Comparison of ENCODE assay signal across 8 mouse cellular contexts in the genomic region with DNA sequence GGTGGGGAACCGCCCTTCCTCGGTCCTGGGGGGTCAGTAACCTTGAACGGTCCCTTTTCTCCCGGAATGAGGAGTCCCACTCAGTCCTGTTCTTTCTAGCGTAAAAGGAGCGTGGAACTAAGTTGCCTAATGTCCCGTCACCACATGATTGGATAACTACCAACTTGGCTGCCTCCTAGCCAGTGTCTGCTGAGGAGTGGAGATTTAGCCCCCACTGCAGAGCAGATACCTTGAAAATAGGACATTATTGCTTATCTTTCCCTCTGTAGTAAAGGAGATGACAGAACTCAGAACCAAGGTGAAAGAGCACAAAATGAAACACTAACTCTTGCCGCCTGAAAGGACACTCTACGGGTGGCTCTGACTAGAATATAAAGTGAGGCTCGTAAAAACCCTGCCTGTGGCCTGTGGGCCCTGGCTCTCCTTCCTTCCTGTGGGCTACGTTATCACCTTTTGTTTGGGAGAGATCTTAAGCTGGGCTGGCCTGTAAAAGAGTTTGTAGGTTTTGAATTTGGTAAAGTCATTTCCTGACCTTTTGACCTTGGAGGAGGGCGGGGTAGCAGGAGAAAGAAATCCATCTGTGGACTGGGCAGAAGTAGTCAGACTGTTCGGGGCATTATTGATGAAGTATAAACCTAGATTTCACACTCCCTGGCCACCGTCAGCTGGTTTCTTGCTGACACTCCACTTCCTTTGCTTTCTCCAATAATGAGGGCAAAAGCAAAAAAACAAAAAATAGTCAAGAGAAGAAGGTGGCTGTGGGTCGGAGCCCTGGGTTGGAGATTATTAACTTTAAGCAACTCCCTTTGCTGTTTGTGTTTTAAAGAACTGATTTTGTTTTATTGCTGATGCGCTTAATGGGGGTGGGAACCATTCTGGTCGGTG.
DNase-seq lines count a peak whose midpoint lies in the region; ATAC-seq lines count a peak whose summit lies in the region.

No protein-coding gene starts in this region.

- DNase-seq in adrenal gland, adult (ENCODE audit: inconsistent age in 2 of 2, low spot score in 1 of 2), result peak; percentile 37 to 78
- DNase-seq in adrenal gland, postnatal 4 days (ENCODE audit: low spot score in 2 of 2), result no peak
- DNase-seq in CD4-positive helper T cell, adult 2 months (ENCODE audit: low read depth, low spot score), result peak; percentile 57
- DNase-seq in embryonic facial prominence, embryonic 14.5 days (ENCODE audit: low spot score), result no peak
- DNase-seq in frontal cortex, postnatal 10 days (ENCODE audit: low spot score in 2 of 2), result no peak
- no peak for DNase-seq in layer of hippocampus, adult 9-11 months

- H3K4me2 ChIP-seq in embryonic facial prominence, embryonic 14.5 days (ENCODE audit: low read depth, low read length), result no peak overlapping the region
- H3K4me2 ChIP-seq in intestine, embryonic 16.5 days (ENCODE audit: low read depth, low read length), result peak overlapping the region; percentile 23; the same call in 1 of the 2 replicates

- H3K9ac ChIP-seq in embryonic facial prominence, embryonic 14.5 days (ENCODE audit: low read depth, low read length), result no peak overlapping the region
- H3K9ac ChIP-seq in intestine, embryonic 16.5 days (ENCODE audit: low read depth, low read length), result peak overlapping the region; percentile 41

- ATAC-seq in embryonic facial prominence, embryonic 14.5 days (ENCODE audit: low read depth), result 0 out of 2 replicates have a peak, but pooled peaks have one; percentile 23
- ATAC-seq in intestine, embryonic 16.5 days, result no peak
- ATAC-seq in megakaryocyte-erythroid progenitor cell, adult 5-6 weeks (replicated peaks; ENCODE audit: low FRiP score, low TSS enrichment, poor library complexity, severe bottlenecking), result peak; percentile 60

- no peak overlapping the region for H3K4me3 ChIP-seq in embryonic facial prominence, embryonic 14.5 days (ENCODE audit: low read depth, low read length)
- no peak overlapping the region for H3K4me3 ChIP-seq in intestine, embryonic 16.5 days (ENCODE audit: low read length)

- no peaks in the 10 kb centered on the region for H3K9me3 ChIP-seq in embryonic facial prominence, embryonic 14.5 days (ENCODE audit: control insufficient read depth, low read length)
- no peaks in the 10 kb centered on the region for H3K9me3 ChIP-seq in intestine, embryonic 16.5 days (ENCODE audit: control insufficient read depth, low read length)

- peaks cover 50% of the 10 kb centered on the region for H3K4me1 ChIP-seq in embryonic facial prominence, embryonic 14.5 days (ENCODE audit: control insufficient read depth, insufficient read depth, low read length)
- H3K4me1 ChIP-seq in intestine, embryonic 16.5 days (ENCODE audit: control insufficient read depth, insufficient read depth, low read length), result peaks cover 76% of the 10 kb centered on the region

- no peak overlapping the region; the same call in 1 of the 2 replicates for H3K27ac ChIP-seq in embryonic facial prominence, embryonic 14.5 days (replicated peaks; ENCODE audit: low read depth, low read length)
- H3K27ac ChIP-seq in intestine, embryonic 16.5 days (ENCODE audit: low read length), result peak overlapping the region; percentile 80

- H3K36me3 ChIP-seq in embryonic facial prominence, embryonic 14.5 days (ENCODE audit: control insufficient read depth, insufficient read depth, low read length), result no peaks in the 10 kb centered on the region
- H3K36me3 ChIP-seq in intestine, embryonic 16.5 days (ENCODE audit: control insufficient read depth, insufficient read depth, low read length), result no peaks in the 10 kb centered on the region

- WGBS in embryonic facial prominence, embryonic 14.5 days, result 31% methylated on average over 17 of the region's 17 CpGs
- 22% methylated on average over 17 of the region's 17 CpGs for WGBS in intestine, embryonic 16.5 days

- H3K27me3 ChIP-seq in embryonic facial prominence, embryonic 14.5 days (replicated peaks; ENCODE audit: control insufficient read depth, insufficient read depth, low read length), result no peaks in the 10 kb centered on the region
- H3K27me3 ChIP-seq in intestine, embryonic 16.5 days (replicated peaks; ENCODE audit: control insufficient read depth, insufficient read depth, low read length), result no peaks in the 10 kb centered on the region

Comparison
In these comparisons a context has a peak if more than half of its experiments do, and no peak if none do; other contexts are left out.
1. DNase-seq: peak in adrenal gland, adult (2 of 2) and CD4-positive helper T cell, adult 2 months (single experiment); none in adrenal gland, postnatal 4 days (0 of 2), embryonic facial prominence, embryonic 14.5 days (single experiment), frontal cortex, postnatal 10 days (0 of 2) and layer of hippocampus, adult 9-11 months (single experiment).